Mouse (Mus musculus): ENCODE measurements around the gene Nprl2.

GRCm38 (mm10) chr9:107593101-107593976 lies 51.3 kb downstream of the Nprl2 start:
- TF ChIP-seq MAZ (IDR thresholded peaks at IDR 0.05; ENCODE audit: low read depth, low read length) (no peak), CTCF (conservative IDR thresholded peaks at IDR 0.05 in 1 of 2, IDR thresholded peaks at IDR 0.05 in 1 of 2; ENCODE audit: low read depth in 2 of 2, low read length in 2 of 2) (no peak), CHD2 (IDR thresholded peaks at IDR 0.05; ENCODE audit: low read length) (no peak), SMC3 (IDR thresholded peaks at IDR 0.05; ENCODE audit: low read depth, low read length) (no peak)
